Mouse (Mus musculus) brain, embryonic 18.5 days (tissue): ENCODE measurements around the gene Rad51d.

Experiments
- DNase-seq: peaks from one replicate; pipeline ENCODE4 v3.0.0-alpha.2; 2012; ENCODE audit warnings: low read depth, low spot score

The Rad51d gene

GRCm38 (mm10) chr11:82891936-82892335 is 1.5 kb upstream of the Rad51d start, which contains the start of gene Fndc8:
Gene Fndc8, plus strand, starts transcription at chr11:82892124.
- no peak for DNase-seq

GRCm38 (mm10) chr11:82889524-82890341 is 681 bp downstream of the Rad51d start:
- no peak for DNase-seq

- DNase-seq: no peak
Observed at GRCm38 (mm10) chr11:82888491-82888946, 1.9 kb downstream of the Rad51d start.

- no peak for DNase-seq
Observed at GRCm38 (mm10) chr11:82886559-82886958, 3.9 kb downstream of the Rad51d start.

- DNase-seq: no peak
Observed at GRCm38 (mm10) chr11:82883180-82883579, 7.2 kb downstream of the Rad51d start.

- no peak for DNase-seq
Observed at GRCm38 (mm10) chr11:82877726-82878344, 12.6 kb downstream of the Rad51d start.

GRCm38 (mm10) chr11:82875631-82876030 is 14.8 kb downstream of the Rad51d start:
- no peak for DNase-seq

GRCm38 (mm10) chr11:82874924-82875323 is 15.5 kb downstream of the Rad51d start:
- no peak for DNase-seq

- DNase-seq: peak; percentile 76
Observed at GRCm38 (mm10) chr11:82871031-82871446, 19.4 kb downstream of the Rad51d start, which contains the start of gene Rffl. Gene Rffl, minus strand, starts transcription at chr11:82871210.

- no peak for DNase-seq
Observed at GRCm38 (mm10) chr11:82870173-82871030, 20.0 kb downstream of the Rad51d start.

- DNase-seq: no peak
Observed at GRCm38 (mm10) chr11:82869506-82870172, 20.8 kb downstream of the Rad51d start.

- no peak for DNase-seq
Observed at GRCm38 (mm10) chr11:82867956-82868355, 22.5 kb downstream of the Rad51d start.

- DNase-seq: no peak
Observed at GRCm38 (mm10) chr11:82866850-82867564, 23.4 kb downstream of the Rad51d start.

GRCm38 (mm10) chr11:82865957-82866356 is 24.5 kb downstream of the Rad51d start:
- no peak for DNase-seq

- DNase-seq: no peak
Observed at GRCm38 (mm10) chr11:82863488-82863931, 26.9 kb downstream of the Rad51d start.

- no peak for DNase-seq
Observed at GRCm38 (mm10) chr11:82863059-82863458, 27.4 kb downstream of the Rad51d start.

- no peak for DNase-seq
Observed at GRCm38 (mm10) chr11:82862638-82863037, 27.8 kb downstream of the Rad51d start.

GRCm38 (mm10) chr11:82861558-82861957 is 28.9 kb downstream of the Rad51d start:
- no peak for DNase-seq

GRCm38 (mm10) chr11:82860759-82861158 is 29.7 kb downstream of the Rad51d start:
- DNase-seq: no peak

GRCm38 (mm10) chr11:82857307-82857848 is 33.0 kb downstream of the Rad51d start:
- no peak for DNase-seq
